Mouse (Mus musculus): ENCODE measurements at regions not wholly inside any gene's neighbourhood (a gene's known extent, or its start where the extent isn't known, plus 50 kb on each side); places are given as distances from the start of the nearest gene placed in this dataset.

- intact Hi-C loops (cut with DNase I), result no loop called here
- no peak for DNase-seq (ENCODE audit: low spot score in 2 of 2)
Measured at GRCm38 (mm10) chr6:76825953-76826352, 328.4 kb upstream of the Gm9008 start.

- intact Hi-C loops (cut with DNase I), result no loop called here
- DNase-seq (ENCODE audit: low spot score in 2 of 2), result no peak
Measured at GRCm38 (mm10) chr6:76802969-76803368, 305.4 kb upstream of the Gm9008 start.

DNA sequence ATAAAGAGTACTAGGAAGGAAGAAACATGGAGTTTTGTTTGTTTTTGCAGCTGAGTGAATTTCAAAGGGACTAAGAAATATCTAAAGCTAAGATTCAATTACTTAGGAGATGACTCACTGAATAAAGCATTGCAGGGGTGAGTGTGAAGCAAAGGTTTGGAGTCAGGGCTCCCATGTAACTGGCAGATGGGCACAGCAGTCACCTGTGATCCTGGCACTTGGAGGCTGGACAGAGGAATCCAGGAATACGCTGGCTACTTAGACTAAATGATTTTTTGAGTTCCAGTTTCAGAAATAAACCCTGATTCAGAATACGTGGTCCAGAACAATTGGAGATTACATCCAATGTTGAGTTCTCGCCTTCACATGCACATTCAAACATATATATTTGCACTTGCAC, 282.6 kb upstream of the Gm9008 start:
- intact Hi-C loops (cut with DNase I), result no loop called here
- DNase-seq (ENCODE audit: low spot score in 2 of 2), result no peak

DNA sequence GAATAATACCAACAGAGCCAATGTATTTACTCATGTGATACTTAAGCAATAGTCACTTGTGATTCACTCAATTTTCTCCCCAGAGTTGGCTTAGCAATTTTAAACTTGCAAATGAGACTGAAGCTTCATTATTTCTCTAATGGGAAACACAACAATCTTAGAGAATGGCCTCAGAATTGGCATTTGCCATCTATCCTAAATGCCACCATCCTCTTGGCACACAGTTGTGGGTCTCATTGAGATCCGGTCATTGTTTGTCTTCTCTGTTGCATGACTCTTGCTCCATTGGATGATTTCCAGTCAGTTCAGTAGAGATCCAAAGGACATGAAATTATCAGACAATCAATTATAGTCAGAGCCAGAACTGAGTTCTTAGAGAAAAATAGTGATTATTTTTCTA, 280.6 kb upstream of the Gm9008 start:
- DNase-seq (ENCODE audit: low spot score in 2 of 2), result no peak

GRCm38 (mm10) chr6:76777080-76777479, 279.5 kb upstream of the Gm9008 start:
- DNase-seq (ENCODE audit: low spot score in 2 of 2), result no peak
- intact Hi-C loops (cut with DNase I), result no loop called here

More for the DNA sequence above, 280.6 kb upstream of the Gm9008 start:
- intact Hi-C loops (cut with DNase I), result no loop called here

- intact Hi-C loops (cut with DNase I), result no loop called here
- peak in 1 of 2 experiments; percentile 48 for DNase-seq (ENCODE audit: low spot score in 2 of 2)
Measured at GRCm38 (mm10) chr6:76763852-76764251, 266.3 kb upstream of the Gm9008 start.

DNA sequence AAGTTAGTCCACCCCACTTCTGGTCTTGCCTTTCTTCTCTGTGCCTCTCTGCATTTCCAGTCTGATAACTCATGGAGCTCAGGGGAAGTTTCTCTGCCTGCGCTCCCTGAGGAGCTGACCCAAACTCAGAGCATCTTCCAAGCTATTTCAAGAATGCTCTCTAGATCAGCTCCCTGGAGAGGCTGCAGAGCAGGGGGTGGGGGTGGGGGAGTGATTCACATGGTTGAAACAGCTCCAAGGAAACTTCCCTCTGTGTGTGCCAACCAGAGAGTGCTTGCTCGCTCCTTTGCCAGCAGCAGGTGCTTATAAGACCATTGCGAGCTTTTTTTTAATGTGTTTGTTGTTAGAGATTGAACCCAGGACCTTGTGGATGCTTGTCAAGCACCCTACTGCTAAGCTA, 257.3 kb upstream of the Gm9008 start:
- intact Hi-C loops (cut with DNase I), result no loop called here
- DNase-seq (ENCODE audit: low spot score in 2 of 2), result peak; percentile 18 to 73

Data from left cerebral cortex, postnatal 25 days (tissue).